Mouse (Mus musculus) left cerebral cortex, adult 11 months (tissue): ENCODE measurements around the gene Rab15.
"Not testable (repeated sequence)": the region's sequence is repeated elsewhere in the genome, so short reads cannot be mapped to it uniquely, and the experiment has no call there.

ENCODE experiments used
- DNase-seq: peaks from one replicate; pipeline ENCODE4 v3.0.0; 2022; ENCODE audit warnings: low spot score

The Rab15 gene

DNA sequence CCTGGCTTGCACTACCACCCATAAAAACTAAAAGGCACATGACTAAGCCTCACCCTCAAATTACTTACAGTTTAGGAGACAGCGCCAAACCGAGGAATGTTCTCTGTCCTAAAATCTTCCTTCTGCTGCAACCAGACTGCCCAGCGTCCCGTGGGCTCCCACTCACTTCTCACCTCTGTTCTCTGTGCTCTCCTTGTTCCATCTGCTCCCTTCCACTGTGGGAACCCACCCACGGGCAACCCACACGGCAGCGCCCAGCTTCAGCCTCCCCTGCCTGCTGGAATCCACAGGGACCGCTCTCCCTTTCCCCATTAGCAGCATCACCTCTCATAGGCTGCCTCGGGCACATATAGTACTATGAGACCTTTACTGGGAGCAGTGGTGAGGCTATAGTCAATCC, 3.8 kb downstream of the Rab15 start:
- peak; percentile 61 for DNase-seq

DNA sequence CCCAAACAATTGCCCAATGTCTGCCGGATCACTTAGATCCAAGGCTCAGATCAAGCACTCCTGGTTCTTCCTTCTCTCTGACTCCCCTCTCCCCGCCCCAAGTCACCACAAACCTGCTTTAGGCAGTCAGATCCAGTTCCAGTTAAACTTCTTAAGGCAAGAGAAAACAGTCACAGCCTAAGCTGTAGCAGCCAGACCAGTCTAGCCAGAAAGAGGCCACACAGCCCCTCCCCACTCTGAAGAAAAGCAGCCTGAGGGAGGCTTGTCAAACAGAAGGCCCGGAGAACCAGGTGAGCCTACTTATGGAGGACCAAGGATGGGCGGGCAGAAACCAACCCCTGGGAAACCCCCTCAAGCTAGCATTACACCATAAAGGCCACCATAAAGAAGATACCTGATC, 4.6 kb downstream of the Rab15 start:
- no peak for DNase-seq

DNA sequence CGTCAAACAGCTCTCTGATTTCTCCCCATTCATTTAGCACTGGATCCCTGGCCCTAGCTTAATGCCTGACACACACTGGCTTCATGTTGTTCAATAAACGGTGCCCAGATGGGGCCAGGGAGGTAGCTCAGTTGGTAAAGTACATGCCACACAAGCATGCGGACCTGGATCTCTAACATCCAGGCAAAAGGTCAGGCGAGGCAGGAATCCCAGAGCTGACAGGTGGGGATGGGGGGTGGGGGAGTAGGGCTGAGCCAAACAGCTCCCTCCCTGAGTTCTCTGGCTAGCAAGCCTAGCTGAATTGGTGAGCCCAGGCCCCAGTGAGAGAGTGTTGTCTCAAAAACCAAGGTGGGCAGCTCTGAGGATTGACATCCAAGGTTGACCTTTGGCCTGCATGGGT, 5.5 kb downstream of the Rab15 start:
- DNase-seq = no peak

DNA sequence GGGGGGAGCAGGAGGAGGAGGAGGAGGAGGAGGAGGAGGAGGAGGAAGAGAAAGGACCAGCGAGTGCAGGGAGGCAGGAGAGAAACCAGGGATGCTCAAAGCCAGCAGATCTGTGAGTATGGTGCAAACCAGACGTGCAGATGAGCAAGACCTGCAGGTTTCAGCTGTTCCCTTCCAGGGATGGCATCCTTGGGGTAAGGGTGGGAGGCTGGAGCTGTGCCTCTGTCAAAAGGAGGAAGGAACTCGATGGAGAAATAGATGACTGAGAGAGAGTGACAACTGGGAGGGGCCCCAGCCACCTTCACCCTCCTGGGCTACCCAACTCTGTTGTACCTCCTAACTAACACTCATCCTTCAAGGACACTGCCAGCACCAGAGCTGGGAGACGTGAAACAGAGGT, 6.0 kb downstream of the Rab15 start:
- no peak for DNase-seq

DNA sequence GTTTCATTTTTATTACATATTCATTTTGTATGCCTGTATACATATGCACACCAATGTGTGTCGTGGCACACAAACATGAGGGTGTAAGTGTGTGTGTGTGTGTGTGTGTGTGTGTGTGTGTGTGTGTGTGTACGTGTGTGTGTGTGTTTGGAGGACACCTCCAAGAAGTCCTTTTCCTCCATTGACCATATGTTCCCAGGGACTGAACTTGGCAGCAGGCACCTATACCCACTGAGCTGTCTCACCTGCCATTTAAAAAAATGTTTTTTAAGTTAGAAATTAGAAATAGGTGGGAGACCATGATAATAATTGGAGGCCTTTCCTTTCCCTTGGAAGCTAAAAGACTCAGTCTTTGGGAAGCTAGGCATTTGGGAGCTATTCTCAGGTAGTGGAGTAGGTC, 8.6 kb downstream of the Rab15 start:
- no peak for DNase-seq

DNA sequence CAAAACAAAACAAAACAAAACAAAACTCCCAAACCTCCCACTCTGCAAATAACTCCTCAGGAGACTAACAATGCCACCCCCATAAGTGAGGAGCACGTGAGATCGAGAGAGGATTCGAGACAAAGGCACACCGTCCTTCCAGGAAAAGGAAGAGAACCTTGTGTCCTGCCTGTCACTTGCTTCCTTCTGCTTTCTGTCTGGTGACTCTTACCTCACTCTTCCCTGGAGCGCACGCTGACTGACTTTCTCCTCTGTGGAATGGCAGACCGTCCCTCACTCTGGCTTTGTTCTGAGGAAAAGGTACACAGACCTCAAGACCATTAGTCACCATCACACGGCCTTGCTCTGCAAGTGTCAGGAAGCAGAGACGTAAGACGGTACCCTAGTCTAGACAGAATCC, 9.2 kb downstream of the Rab15 start:
- no peak for DNase-seq

DNA sequence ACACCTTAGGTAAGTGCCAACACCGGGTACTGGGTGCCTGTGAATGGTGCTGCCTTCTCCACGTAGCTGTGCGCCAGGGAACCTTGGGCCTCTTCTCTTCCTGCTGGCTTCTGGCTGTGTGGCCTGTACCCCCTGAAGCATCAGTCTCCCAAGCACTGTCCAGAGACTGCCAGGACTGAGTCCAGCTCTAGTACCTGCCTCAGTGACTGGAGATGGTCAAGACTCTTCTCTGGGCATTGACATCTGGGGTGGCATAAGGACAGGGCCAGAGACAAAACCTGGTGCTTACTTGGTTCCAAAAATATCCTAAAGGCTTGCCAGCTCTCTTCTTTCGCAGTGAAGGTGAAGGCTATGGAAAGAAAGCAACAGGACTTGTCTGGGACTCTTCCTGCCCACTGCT, 11.7 kb downstream of the Rab15 start:
- no peak for DNase-seq

DNA sequence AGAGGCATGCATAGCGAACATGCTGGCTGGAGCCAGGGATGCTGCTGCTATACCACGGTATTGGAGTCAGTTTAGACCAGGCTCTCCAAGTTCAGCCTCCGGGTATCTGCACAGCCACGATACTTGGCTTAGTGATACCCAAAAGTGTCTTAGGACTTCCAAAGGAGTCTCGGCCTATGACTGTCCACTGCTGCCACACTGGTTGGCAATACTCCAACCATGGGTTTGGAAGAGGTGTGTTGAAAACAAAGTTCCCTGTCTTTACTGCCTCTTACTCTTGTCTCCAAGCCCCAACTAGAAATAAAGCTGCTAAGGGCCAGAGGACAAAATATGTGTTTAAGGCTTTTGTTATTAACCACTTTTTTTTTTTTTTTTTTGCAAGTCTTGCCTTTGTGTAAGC, 12.2 kb downstream of the Rab15 start:
- DNase-seq = no peak

DNA sequence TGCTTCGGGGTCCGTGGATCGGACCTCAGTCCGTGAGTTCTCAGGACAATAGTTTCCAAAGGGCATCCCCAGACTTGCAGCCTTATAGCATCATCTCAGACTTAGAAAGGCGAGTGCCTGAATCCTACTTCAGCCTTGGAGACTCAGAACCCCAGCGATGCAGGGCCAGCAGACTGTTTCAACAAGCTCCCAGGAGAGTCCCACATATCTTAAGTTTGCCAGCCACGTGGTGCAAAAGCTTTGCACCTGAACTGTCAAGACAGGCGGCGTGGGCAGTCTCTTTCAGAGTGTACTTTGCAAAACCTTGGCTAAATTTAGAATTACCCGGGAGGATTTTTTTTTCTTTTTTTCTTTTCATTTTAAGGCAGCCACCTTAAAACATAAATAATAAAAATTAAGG, 14.9 kb downstream of the Rab15 start:
- no peak for DNase-seq

DNA sequence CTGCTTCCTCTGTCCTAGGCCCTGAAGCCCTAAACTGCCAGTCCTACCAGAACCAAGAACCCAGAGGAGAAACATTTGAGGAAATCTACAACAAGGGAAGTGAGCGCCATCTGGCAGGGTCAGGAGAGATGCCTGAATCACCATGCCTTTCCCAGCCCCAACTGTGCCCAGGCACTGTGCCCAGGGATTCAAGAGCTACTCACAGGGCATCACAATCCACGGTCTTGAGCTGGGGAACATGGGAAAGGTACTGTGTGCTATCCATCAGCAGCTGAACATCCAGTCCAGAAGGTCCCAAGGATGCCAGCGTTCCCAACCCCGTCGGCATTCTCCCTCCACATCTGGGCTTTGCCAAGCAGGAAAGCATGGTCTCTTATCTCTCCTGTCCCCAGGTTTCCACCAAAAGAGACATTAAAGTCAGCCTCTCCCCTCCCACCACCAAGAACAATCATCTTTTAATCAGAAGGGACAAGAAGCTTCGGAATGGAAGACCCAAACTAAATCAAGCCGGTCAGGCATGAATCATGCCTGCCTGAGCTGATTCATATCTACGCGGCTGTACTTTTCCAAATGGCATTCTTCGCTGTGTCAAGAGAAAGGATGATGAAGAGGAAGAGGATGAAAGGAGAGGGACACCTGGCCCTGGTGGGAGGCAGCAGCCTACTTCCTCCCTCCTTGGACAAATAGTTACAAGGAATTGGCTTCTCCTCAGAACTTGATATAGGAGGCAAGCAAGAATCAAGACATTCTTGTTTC, 17.5 kb downstream of the Rab15 start:
- no peak for DNase-seq

DNA sequence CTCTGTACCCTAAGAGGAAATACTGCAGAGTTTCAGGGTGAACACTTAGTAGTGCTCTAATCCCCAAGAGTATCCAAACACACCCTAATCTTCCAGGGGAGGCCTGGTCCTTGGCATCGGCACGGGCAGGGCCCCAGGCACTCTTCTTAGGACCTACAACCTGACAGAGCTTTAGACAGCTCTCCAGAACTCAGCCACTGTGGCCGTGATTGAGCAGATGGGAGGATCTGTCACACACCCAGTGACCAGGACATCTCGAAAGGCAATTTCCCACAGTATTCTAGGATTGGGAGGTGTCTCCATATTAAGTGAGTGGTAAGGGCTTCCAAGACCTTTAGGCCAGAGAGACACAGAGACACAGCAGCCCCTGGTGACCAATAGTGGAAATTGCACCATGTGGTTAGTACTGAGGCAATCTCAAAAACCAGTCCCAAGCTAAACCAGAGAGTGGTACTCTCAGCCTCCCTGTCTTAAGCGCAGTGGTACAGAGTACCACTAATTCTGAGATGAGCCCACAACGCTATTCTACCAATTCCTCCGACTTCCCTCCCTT, 18.9 kb downstream of the Rab15 start:
- DNase-seq = no peak

DNA sequence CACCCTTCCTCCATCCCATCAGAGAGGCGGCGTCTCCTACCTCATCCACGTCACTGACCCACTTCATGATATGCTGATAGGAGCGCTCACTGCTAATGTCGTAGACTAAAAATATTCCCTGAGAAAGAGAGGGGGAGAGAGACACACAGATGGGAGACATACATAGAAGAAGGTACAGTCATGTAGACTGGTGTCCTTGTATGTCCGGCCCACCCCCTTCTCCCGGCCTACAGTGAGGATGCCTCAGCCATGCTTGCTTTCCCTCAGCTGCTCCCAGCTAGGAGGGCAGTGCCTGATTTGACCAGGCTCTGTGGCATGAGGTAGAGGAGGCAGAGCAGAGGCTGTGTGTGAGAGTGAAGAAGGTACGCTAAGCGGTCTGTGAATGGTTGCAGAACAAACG, 19.7 kb downstream of the Rab15 start:
- no peak for DNase-seq

DNA sequence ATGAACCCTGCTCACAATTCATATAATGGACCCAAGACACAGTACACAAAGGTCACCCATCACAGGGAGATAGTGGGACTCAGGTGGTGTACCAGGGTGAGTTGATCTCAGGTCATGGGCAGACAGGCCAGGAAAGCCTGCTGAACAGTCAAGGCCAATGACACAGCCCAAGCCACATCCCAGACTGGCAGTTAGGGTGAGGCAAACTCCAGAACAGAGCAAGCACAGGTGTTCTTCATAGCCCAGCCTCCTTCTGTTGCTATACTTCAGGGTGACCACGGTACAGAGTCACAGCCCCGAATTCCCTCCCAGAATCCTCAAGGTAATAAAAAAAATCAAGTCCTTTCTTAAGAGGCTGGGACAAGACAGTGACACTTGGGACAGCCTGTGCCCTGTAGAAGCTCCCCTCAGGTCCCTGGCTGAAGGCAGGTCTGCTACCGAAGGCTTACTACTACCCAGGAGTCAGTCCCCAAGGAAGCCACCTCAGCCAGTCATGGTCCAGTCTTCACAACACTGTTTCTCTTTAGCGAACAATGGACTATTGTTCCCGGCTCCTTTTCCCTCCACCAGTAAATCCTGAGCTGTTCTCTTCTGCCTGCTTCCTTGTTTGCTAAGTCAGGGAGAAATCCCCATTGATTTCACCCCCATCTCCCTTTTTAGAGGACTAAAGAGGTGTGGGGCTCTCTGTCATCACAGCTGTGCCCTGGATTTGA, 24.5 kb downstream of the Rab15 start:
- DNase-seq = no peak

DNA sequence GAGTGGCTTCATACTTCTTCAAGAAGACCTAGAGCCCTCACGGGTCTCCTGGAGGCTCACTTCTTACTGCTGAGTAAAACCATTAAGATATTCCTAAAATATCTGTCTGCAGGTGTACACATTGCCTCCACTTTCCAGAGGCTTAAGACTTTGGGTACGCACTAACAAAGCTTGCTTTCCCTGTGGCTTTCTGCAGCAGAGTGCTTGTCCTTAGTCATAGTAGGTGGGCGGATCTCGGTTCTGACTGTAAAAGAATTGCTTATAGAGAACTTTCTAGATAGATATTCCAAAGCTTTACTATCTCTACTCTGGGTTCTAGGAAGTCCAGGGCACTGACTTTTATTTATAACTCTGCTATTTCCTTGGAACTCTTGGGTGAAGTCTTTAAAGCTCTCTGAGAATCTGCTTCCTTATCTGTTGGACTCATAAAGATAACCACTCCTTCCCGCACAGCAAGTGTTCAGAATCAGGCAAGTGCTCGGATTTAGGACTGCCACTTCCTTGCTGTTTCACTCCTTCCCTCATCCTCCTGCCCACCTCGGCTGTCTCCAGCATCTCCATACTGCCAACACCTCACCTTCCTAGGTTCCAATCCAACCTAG, 25.7 kb downstream of the Rab15 start:
- DNase-seq = no peak

DNA sequence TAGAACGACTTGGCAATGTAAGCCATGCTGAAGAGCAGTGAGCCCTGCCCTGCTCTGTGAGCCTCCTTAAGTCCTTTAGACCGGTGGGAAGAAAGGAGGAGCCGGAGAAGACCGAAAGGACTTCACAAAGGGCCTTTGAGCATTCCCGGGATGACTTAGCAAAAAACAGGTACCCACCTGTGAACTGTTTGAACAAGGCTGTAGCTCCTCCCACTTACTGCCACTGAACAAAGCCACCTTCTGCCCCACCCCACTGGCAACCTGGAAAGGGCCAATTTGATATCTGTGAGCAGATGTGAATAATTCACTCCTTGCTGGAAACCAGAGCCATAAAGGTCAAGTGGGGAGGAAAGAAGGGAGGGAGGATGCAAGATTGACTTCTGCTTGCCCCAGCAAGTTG, 27.4 kb downstream of the Rab15 start, which contains the start of gene Gpx2:
Gene Gpx2, minus strand, starts transcription at position 205 of the 400 bp plus-strand sequence.
- DNase-seq = no peak

DNA sequence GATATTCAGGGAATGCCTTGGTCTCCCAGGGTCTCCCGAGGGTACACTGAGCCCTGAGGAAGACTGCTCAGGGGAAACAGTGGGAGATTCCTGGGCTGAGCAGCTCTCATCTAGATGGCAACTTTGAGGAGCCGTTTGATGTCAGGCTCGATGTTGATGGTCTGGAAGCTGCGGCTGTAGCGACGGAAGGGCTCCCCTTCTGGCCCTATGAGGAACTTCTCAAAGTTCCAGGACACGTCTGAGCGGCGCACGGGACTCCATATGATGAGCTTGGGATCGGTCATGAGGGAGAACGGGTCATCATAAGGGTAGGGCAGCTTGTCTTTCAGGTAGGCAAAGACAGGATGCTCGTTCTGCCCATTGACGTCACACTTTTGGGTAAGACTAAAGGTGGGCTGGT, 30.2 kb downstream of the Rab15 start:
- DNase-seq = not testable (repeated sequence)

DNA sequence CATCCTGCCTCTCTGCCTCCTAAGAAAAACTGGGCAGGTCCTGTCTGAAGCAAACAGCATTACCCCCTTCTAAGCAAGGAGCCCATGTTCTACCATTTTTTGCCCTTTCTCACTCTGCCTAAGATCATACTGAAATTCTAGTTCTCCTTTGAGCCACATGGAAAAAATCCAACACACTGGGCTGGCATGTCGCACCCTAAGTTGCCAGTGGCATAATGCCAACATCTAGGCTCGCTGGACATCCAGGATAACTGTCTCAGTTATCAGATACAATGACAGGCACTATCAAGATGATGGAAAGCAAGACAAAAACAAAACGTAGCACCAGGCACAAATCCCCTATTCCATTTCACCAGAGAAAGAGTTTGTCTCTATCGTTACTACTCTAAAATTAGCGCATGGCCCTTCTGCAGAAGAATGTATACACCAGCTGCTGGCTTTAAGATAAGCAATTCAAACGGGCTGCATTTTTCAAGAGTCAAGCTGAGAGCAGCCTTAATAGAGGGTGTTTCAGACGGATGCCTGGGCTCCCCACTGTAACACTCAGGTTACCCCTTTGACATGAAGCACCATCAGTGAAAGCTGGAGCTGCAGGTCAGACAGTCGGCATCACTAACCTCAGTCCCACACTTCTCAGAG, 32.1 kb downstream of the Rab15 start:
- DNase-seq = no peak

DNA sequence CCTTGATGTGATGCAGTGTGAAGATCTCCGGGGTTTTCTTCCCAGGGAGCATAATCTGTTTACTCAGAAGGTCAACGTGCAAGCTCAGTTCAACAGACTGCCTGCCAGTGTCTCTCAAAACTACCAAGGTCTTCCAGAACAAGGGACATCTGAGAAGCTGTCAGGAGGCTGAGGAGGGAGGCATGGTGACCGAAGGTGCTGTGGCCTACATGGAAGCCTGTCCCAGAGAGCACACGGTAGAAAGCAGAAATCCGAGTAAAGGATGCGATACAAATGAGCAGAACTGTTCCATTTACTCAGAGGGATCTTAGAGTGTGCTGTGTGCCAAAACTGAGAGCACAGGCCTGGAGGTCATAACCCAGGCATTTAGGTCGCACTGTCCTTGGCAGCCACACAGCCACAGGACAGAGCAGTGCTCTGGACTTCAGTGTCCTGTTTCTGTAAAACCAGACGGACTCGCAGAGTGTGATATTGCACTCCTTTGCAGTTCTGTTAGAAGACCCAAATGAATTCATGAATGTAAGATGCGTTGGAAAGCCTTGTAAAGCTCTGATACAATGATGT, 38.6 kb downstream of the Rab15 start:
- DNase-seq = no peak

DNA sequence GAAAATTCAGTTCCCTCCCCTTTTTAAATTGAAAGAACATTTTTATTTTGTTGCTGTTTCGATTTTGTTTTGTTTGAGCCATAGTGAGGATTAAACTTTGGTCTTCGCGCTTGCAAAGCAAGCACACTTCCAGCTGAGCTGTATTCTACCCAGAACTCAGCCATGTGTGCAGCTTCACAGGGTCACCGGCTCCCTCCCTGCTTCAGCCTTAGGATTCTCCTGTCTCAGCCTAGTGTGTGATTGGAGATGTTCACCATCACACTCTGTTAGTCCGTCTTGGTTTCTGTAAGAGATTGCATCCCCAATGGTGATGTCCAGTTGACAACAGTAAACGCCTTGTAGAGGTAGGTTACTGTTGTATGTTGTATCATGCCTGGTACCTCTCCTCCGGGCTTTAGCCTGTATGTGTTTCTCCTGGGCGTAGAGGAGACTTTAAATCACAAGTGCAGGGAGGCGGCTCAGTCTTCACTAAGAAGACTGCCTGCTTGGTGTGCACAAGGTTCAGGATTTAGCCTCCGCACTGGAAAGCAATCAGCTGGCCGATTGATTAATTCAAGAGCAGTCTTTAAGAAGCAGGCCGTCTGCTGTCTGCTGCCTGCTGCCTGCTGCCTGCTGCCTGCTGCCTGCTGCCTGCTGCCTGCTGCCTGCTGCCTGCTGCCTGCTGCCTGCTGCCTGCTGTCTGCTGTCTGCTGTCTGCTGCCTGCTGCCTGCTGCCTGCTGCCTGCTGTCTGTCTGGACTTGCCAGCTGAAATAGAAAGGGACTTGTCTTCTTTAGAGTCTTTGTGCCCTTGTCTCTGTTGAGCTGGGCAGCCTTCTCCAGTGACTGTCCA, 41.9 kb downstream of the Rab15 start:
- no peak for DNase-seq

DNA sequence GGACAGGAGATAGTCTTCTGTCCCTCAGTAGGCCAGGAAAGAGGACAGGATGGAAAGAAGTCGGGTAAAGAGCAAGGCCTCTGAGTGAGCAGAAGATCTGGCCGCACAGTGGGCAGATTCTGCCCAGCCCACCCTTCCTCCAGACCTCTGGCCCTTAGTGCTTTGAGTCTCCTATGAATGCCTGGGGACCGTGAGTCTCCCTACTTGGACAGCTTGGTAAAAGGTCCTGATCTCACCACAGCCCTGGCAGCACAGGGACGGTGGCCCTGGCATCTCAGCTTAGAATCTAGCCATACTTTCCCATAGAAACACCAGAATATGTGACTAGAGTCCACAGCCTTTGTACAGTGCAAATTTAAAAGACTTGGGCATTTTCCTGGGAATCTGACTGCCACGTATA, 42.8 kb downstream of the Rab15 start:
- DNase-seq = no peak
